Mouse (Mus musculus): Measurements from ENCODE around the gene Gstm3. TPM values are rescaled to one million over a fixed set of nuclear protein-coding genes. Genes with fewer than 3 reads are reported as not detected.
"Not testable (repeated sequence)": the region's sequence is repeated elsewhere in the genome, so short reads cannot be mapped to it uniquely, and the experiment has no call there.

The Gstm3 gene
- polyA plus RNA-seq, 1 experiment: 31.6 TPM

- peaks cover 4% of the 10 kb centered on the region for H3K4me1 ChIP-seq (ENCODE audit: control insufficient read depth, insufficient read depth, low read length)
- no peak overlapping the region for H3K27ac ChIP-seq (ENCODE audit: insufficient read depth, low read length)
- H3K4me3 ChIP-seq (ENCODE audit: low read depth, low read length): no peak overlapping the region
- H3K9ac ChIP-seq (ENCODE audit: low read depth, poor library complexity, severe bottlenecking): no peak overlapping the region
- no peaks in the 10 kb centered on the region for H3K36me3 ChIP-seq (ENCODE audit: control insufficient read depth, insufficient read depth, low read length, poor library complexity, severe bottlenecking)
- H3K9me3 ChIP-seq (replicated peaks; ENCODE audit: control insufficient read depth, insufficient read depth, low read length, poor library complexity, severe bottlenecking): peaks cover 8% of the 10 kb centered on the region; the same call in 1 of the 2 replicates
- TF ChIP-seq POLR2A (IDR thresholded peaks at IDR 0.05; ENCODE audit: insufficient read depth, low read length) (no peak), EP300 (IDR thresholded peaks at IDR 0.05; ENCODE audit: insufficient read depth, low read depth, low read length) (no peak), CTCF (IDR thresholded peaks at IDR 0.05; ENCODE audit: low read depth, low read length) (no peak)
- no peaks in the 10 kb centered on the region for H3K27me3 ChIP-seq (ENCODE audit: control insufficient read depth, insufficient read depth, low read length, poor library complexity, severe bottlenecking)
These were observed 29.5 kb upstream of the Gstm3 start for GRCm38 (mm10) chr3:107998591-107998990.

GRCm38 (mm10) chr3:107996576-107996975 lies 27.5 kb upstream of the Gstm3 start:
- TF ChIP-seq CTCF (IDR thresholded peaks at IDR 0.05; ENCODE audit: low read depth, low read length) (no peak), EP300 (IDR thresholded peaks at IDR 0.05; ENCODE audit: insufficient read depth, low read depth, low read length) (no peak), POLR2A (IDR thresholded peaks at IDR 0.05; ENCODE audit: insufficient read depth, low read length) (no peak)
- H3K27me3 ChIP-seq (ENCODE audit: control insufficient read depth, insufficient read depth, low read length, poor library complexity, severe bottlenecking): no peaks in the 10 kb centered on the region
- no peak overlapping the region for H3K9ac ChIP-seq (ENCODE audit: low read depth, poor library complexity, severe bottlenecking)
- no peak overlapping the region for H3K4me3 ChIP-seq (ENCODE audit: low read depth, low read length)
- no peaks in the 10 kb centered on the region for H3K36me3 ChIP-seq (ENCODE audit: control insufficient read depth, insufficient read depth, low read length, poor library complexity, severe bottlenecking)
- peak overlapping the region; percentile 97 for H3K27ac ChIP-seq (ENCODE audit: insufficient read depth, low read length)
- H3K9me3 ChIP-seq (replicated peaks; ENCODE audit: control insufficient read depth, insufficient read depth, low read length, poor library complexity, severe bottlenecking): peaks cover 9% of the 10 kb centered on the region; the same call in 1 of the 2 replicates
- peaks cover 4% of the 10 kb centered on the region for H3K4me1 ChIP-seq (ENCODE audit: control insufficient read depth, insufficient read depth, low read length)

DNA sequence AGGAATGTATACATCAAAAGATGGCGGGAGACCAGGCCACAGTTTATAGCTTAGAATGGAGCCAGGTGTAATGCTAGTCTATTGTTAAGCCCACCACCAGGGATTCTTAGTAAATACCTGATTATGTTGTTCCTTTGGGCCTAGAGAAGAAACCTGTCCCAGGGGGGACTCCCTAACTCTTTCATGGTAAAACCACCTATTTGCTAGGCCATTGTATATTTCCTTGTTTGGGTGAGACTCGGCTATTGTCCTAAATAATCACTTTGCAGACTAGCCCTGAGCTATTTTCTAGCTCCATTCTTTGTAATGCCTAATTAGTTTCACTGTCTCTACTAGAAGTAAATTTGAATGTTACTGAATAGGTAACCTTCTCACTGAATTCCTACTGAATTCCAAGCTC lies 26.9 kb upstream of the Gstm3 start:
- H3K36me3 ChIP-seq (ENCODE audit: control insufficient read depth, insufficient read depth, low read length, poor library complexity, severe bottlenecking); H3K9me3 ChIP-seq (replicated peaks; ENCODE audit: control insufficient read depth, insufficient read depth, low read length, poor library complexity, severe bottlenecking); H3K27me3 ChIP-seq (ENCODE audit: control insufficient read depth, insufficient read depth, low read length, poor library complexity, severe bottlenecking); H3K4me3 ChIP-seq (ENCODE audit: low read depth, low read length); H3K4me1 ChIP-seq (ENCODE audit: control insufficient read depth, insufficient read depth, low read length): not testable (repeated sequence)
- peak overlapping the region; percentile 98 for H3K27ac ChIP-seq (ENCODE audit: insufficient read depth, low read length)
- 0 out of 2 replicates have a peak overlapping the region, but pooled peaks have one; percentile 35 for H3K9ac ChIP-seq (ENCODE audit: low read depth, poor library complexity, severe bottlenecking)

DNA sequence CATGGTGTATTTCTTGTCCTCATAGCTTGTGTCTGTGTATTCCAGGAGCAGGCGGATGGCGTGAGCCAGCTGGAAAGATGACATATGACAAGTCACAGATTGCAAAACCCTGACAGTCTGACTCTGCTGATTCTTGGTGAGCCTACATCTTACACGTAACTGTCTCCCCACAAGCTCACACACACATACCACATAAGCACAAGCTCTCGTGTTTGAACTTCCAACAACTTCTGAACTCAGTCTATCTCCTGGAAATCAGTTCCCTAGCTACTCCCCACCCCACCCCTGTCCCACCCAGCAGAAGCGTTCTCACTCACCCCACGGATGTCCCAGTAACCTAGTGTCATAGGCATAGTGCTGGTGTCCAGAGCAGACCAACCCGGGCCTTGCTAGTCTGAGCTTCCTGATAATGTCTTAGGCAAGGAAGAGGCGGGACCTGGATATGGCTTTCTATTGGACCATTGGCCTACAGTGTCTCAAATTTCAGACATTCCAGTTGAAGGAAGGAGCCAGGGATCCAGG lies 17.0 kb upstream of the Gstm3 start, which contains the start of gene Gstm2:
TSS of gene Gstm2 (minus strand) at position 413 of the 522 bp plus-strand sequence.
- TF ChIP-seq EP300 (IDR thresholded peaks at IDR 0.05; ENCODE audit: insufficient read depth, low read depth, low read length) (no peak), POLR2A (IDR thresholded peaks at IDR 0.05; ENCODE audit: insufficient read depth, low read length) (peak; percentile 24)
- H3K9me3 ChIP-seq (replicated peaks; ENCODE audit: control insufficient read depth, insufficient read depth, low read length, poor library complexity, severe bottlenecking): no peaks in the 10 kb centered on the region
- H3K4me1 ChIP-seq (ENCODE audit: control insufficient read depth, insufficient read depth, low read length): no peaks in the 10 kb centered on the region
- H3K27ac ChIP-seq (ENCODE audit: insufficient read depth, low read length): no peak within 1 kb of the TSS
- H3K27me3 ChIP-seq (ENCODE audit: control insufficient read depth, insufficient read depth, low read length, poor library complexity, severe bottlenecking): no peaks in the 10 kb centered on the region
- H3K9ac ChIP-seq (ENCODE audit: low read depth, poor library complexity, severe bottlenecking): peak within 1 kb of the TSS; percentile 46; the same call in 1 of the 2 replicates
- H3K4me3 ChIP-seq (ENCODE audit: low read depth, low read length): peak within 1 kb of the TSS; percentile 49
- H3K36me3 ChIP-seq (ENCODE audit: control insufficient read depth, insufficient read depth, low read length, poor library complexity, severe bottlenecking): no peaks in the 10 kb centered on the region

- not testable (repeated sequence) for H3K4me3 ChIP-seq (ENCODE audit: low read depth, low read length); H3K4me1 ChIP-seq (ENCODE audit: control insufficient read depth, insufficient read depth, low read length); H3K9ac ChIP-seq (ENCODE audit: low read depth, poor library complexity, severe bottlenecking); H3K27ac ChIP-seq (ENCODE audit: insufficient read depth, low read length); H3K27me3 ChIP-seq (ENCODE audit: control insufficient read depth, insufficient read depth, low read length, poor library complexity, severe bottlenecking); H3K9me3 ChIP-seq (replicated peaks; ENCODE audit: control insufficient read depth, insufficient read depth, low read length, poor library complexity, severe bottlenecking); H3K36me3 ChIP-seq (ENCODE audit: control insufficient read depth, insufficient read depth, low read length, poor library complexity, severe bottlenecking)
These were observed 16.1 kb upstream of the Gstm3 start for GRCm38 (mm10) chr3:107985141-107985540.

GRCm38 (mm10) chr3:107984471-107984870 lies 15.4 kb upstream of the Gstm3 start:
- Histone ChIP-seq H3K27me3 (ENCODE audit: control insufficient read depth, insufficient read depth, low read length, poor library complexity, severe bottlenecking) (no peaks in the 10 kb centered on the region), H3K36me3 (ENCODE audit: control insufficient read depth, insufficient read depth, low read length, poor library complexity, severe bottlenecking) (no peaks in the 10 kb centered on the region), H3K27ac (ENCODE audit: insufficient read depth, low read length) (no peak overlapping the region), H3K4me1 (ENCODE audit: control insufficient read depth, insufficient read depth, low read length) (no peaks in the 10 kb centered on the region), H3K9ac (ENCODE audit: low read depth, poor library complexity, severe bottlenecking) (no peak overlapping the region), H3K9me3 (replicated peaks; ENCODE audit: control insufficient read depth, insufficient read depth, low read length, poor library complexity, severe bottlenecking) (no peaks in the 10 kb centered on the region), H3K4me3 (ENCODE audit: low read depth, low read length) (no peak overlapping the region)
- TF ChIP-seq CTCF (IDR thresholded peaks at IDR 0.05; ENCODE audit: low read depth, low read length) (no peak), POLR2A (IDR thresholded peaks at IDR 0.05; ENCODE audit: insufficient read depth, low read length) (no peak), EP300 (IDR thresholded peaks at IDR 0.05; ENCODE audit: insufficient read depth, low read depth, low read length) (no peak)
